Mouse (Mus musculus) forebrain, embryonic 11.5 days (tissue): ENCODE results near the gene Zbtb7b. TPM values are rescaled to one million over a fixed set of nuclear protein-coding genes. Genes with fewer than 3 reads are reported as not detected.

Experiments used
- ATAC-seq: fragments of 200-750 bp; cut with Nextera tagmentation; replicated peaks from 2 replicates; pipeline ENCODE4 v1.8.0; 2017; ENCODE audit warnings: moderate TSS enrichment; ENCODE audit not compliant: low FRiP score
- DNase-seq: peaks from one replicate; pipeline ENCODE4 v3.0.0-alpha.2; 2017; ENCODE audit warnings: low spot score
- H3K27ac ChIP-seq: fragments of 300-500 bp; sonication (generic); 2 replicates; pipeline ENCODE4 v1.5.1; 2014; ENCODE audit warnings: low read depth, low read length
- H3K27me3 ChIP-seq: fragments of 300-500 bp; sonication (generic); 2 replicates; pipeline ENCODE4 v1.6.1; 2014; ENCODE audit warnings: mild to moderate bottlenecking, low read length, mixed read lengths; ENCODE audit not compliant: control insufficient read depth, insufficient read depth
- H3K36me3 ChIP-seq: fragments of 300-500 bp; sonication (generic); 2 replicates; pipeline ENCODE4 v1.6.1; 2014; ENCODE audit warnings: mild to moderate bottlenecking, low read length, moderate library complexity, mixed read lengths; ENCODE audit not compliant: control insufficient read depth, insufficient read depth
- H3K4me1 ChIP-seq: fragments of 300-500 bp; sonication (generic); replicated peaks from 2 replicates; pipeline ENCODE4 v1.6.1; 2014; ENCODE audit warnings: low read length, mixed read lengths; ENCODE audit not compliant: control insufficient read depth, insufficient read depth
- H3K4me2 ChIP-seq: fragments of 300-500 bp; sonication (generic); 2 replicates; pipeline ENCODE4 v1.6.1; 2014; ENCODE audit warnings: low read depth, mild to moderate bottlenecking, low read length, moderate library complexity, mixed read lengths; ENCODE audit not compliant: severe bottlenecking
- H3K4me3 ChIP-seq: fragments of 300-500 bp; sonication (generic); 2 replicates; pipeline ENCODE4 v1.5.1; 2014; ENCODE audit warnings: low read depth, low read length
- H3K9ac ChIP-seq: fragments of 300-500 bp; sonication (generic); 2 replicates; pipeline ENCODE4 v1.6.1; 2014; ENCODE audit warnings: low read length
- H3K9me3 ChIP-seq: fragments of 300-500 bp; sonication (generic); 2 replicates; pipeline ENCODE4 v1.6.1; 2016; ENCODE audit warnings: low read length, mixed read lengths; ENCODE audit not compliant: control insufficient read depth
- WGBS: fragments of 180-500 bp; shearing (Covaris S2); extraction: QIAGEN DNeasy Blood & Tissue Kit; methylation state at CpG from one replicate; pipeline ENCODE4 v1.1.7; 2014; 5-methylcytosine and 5-hydroxymethylcytosine counted together
- polyA plus RNA-seq: library from polyadenylated mRNA; unstranded; fragments of >200 nt; fragmentation: Nextera tagmentation; extraction: Ambion mirVana; gene quantifications from 2 replicates; pipeline ENCODE4 v1.2.1, GENCODE M21; 2014

The Zbtb7b gene
- polyA plus RNA-seq, 1 experiment from 2014 or later, result 1.4 TPM

- 6% methylated on average over 6 of the region's 6 CpGs for WGBS
- Histone ChIP-seq H3K4me2 (peak overlapping the region; percentile 76), H3K27me3 (no peaks in the 10 kb centered on the region)
Measured at GRCm38 (mm10) chr3:89336529-89336928, 58.0 kb downstream of the Zbtb7b start.

DNA sequence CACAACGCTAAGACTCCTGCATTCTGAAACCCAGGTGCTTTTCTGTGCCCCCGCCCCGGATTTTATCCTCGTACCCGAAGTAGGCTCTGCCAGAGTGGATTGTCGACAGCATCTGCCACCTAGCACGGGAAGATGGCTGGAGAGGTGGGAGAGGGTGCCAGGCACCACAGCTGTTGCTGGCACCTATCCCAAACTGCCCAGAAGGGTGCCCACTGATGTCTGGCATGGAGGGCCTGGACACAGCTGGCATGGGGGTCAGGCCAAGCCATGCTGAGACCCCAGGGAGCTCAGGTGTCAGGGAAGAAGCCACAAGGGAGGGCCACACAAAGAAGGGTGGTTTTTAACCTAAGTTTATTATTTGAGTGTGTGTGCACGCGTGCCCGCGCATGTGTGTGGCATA is 61.5 kb downstream of the Zbtb7b start:
- peaks cover 21% of the 10 kb centered on the region for H3K4me1 ChIP-seq
- 0 out of 2 replicates have a peak, but pooled peaks cover 3% of the 10 kb centered on the region for H3K36me3 ChIP-seq
- no peak overlapping the region for H3K9ac ChIP-seq
- H3K4me3 ChIP-seq, result no peak overlapping the region
- no peak overlapping the region for H3K27ac ChIP-seq
- no peak overlapping the region for H3K4me2 ChIP-seq
- ATAC-seq, result no peak
- H3K27me3 ChIP-seq, result no peaks in the 10 kb centered on the region
- WGBS, result 72% methylated on average over 11 of the region's 11 CpGs
- no peaks in the 10 kb centered on the region for H3K9me3 ChIP-seq
- no peak for DNase-seq

More at GRCm38 (mm10) chr3:89336529-89336928, 58.0 kb downstream of the Zbtb7b start:
- Histone ChIP-seq H3K36me3 (0 out of 2 replicates have a peak, but pooled peaks cover 3% of the 10 kb centered on the region), H3K4me1 (peaks cover 25% of the 10 kb centered on the region), H3K9ac (peak overlapping the region; percentile 91), H3K9me3 (no peaks in the 10 kb centered on the region), H3K27ac (peak overlapping the region; percentile 53; the same call in 1 of the 2 replicates), H3K4me3 (peak overlapping the region; percentile 83)
- no peak for ATAC-seq
- DNase-seq, result no peak

DNA sequence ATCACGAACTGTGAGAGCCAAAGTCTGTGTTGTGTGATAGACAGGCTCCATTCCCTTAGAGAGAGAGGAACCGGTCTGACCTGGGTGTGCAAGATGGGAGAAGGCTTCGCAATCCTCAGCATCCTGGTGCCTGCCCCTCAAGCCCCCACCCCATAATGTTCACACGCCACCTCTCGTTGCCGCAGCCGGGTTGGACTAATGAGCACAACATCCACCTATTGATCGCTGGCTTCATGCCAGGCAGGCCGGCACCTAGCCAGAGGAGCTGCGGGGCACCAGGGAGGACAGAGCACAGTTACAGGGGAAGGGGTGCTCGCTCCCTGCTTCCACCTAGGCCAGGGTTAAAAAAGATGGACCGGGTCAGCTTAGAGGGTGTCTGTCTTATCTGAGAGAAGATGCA is 62.1 kb downstream of the Zbtb7b start:
- 0 out of 2 replicates have a peak, but pooled peaks cover 3% of the 10 kb centered on the region for H3K36me3 ChIP-seq
- DNase-seq (no peak), ATAC-seq (peak; percentile 31)
- no peak overlapping the region for H3K4me2 ChIP-seq
- peaks cover 21% of the 10 kb centered on the region for H3K4me1 ChIP-seq
- 44% methylated on average over 12 of the region's 12 CpGs for WGBS
- H3K9ac ChIP-seq, result no peak overlapping the region
- no peaks in the 10 kb centered on the region for H3K27me3 ChIP-seq
- no peak overlapping the region for H3K27ac ChIP-seq
- H3K4me3 ChIP-seq, result no peak overlapping the region
- H3K9me3 ChIP-seq, result no peaks in the 10 kb centered on the region

- Histone ChIP-seq H3K36me3 (0 out of 2 replicates have a peak, but pooled peaks cover 3% of the 10 kb centered on the region), H3K4me1 (peaks cover 21% of the 10 kb centered on the region), H3K9ac (no peak overlapping the region), H3K9me3 (no peaks in the 10 kb centered on the region), H3K27me3 (no peaks in the 10 kb centered on the region), H3K4me3 (no peak overlapping the region), H3K27ac (no peak overlapping the region), H3K4me2 (no peak overlapping the region)
- no peak for ATAC-seq
- DNase-seq, result no peak
- 37% methylated on average over 10 of the region's 10 CpGs for WGBS
Measured at GRCm38 (mm10) chr3:89332013-89332412, 62.6 kb downstream of the Zbtb7b start.

DNA sequence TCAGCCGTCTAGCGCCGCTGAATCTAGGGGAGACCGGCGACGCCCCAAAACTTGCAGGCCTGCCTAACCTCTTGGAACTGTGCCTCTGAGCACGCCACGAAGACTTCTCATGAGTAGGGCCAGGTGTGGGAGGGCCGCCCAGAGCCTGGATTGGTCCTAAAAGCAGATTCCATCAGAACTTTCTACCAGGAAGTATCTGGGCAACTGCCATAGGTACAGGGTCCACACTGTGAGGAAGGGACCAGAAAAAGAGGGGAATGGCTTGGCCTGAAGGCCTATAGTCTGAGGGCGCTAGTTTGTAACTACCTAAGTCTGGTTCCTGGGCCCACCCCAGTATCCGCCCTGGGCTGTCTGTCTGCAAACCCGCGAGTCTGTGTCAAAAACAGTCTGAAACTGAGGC is 63.0 kb downstream of the Zbtb7b start:
- Histone ChIP-seq H3K9me3 (no peaks in the 10 kb centered on the region), H3K9ac (no peak overlapping the region), H3K36me3 (0 out of 2 replicates have a peak, but pooled peaks cover 3% of the 10 kb centered on the region), H3K27ac (no peak overlapping the region), H3K4me3 (no peak overlapping the region), H3K4me2 (no peak overlapping the region), H3K4me1 (peaks cover 17% of the 10 kb centered on the region), H3K27me3 (no peaks in the 10 kb centered on the region)
- ATAC-seq (no peak), DNase-seq (no peak)
- WGBS, result 74% methylated on average over 13 of the region's 13 CpGs

- H3K9ac ChIP-seq, result no peak overlapping the region
- peaks cover 11% of the 10 kb centered on the region for H3K4me1 ChIP-seq
- no peak overlapping the region for H3K4me2 ChIP-seq
- no peak overlapping the region for H3K4me3 ChIP-seq
- WGBS, result 17% methylated on average over 10 of the region's 10 CpGs
- ATAC-seq, result no peak; the same call in 1 of the 2 replicates
- no peak overlapping the region for H3K27ac ChIP-seq
- no peaks in the 10 kb centered on the region for H3K27me3 ChIP-seq
- 0 out of 2 replicates have a peak, but pooled peaks cover 3% of the 10 kb centered on the region for H3K36me3 ChIP-seq
- H3K9me3 ChIP-seq, result no peaks in the 10 kb centered on the region
- no peak for DNase-seq
Measured at GRCm38 (mm10) chr3:89330948-89331347, 63.6 kb downstream of the Zbtb7b start.

- ATAC-seq (no peak), DNase-seq (no peak)
- H3K4me2 ChIP-seq, result no peak overlapping the region
- H3K4me3 ChIP-seq, result no peak overlapping the region
- H3K9ac ChIP-seq, result no peak overlapping the region
- no peaks in the 10 kb centered on the region for H3K9me3 ChIP-seq
- WGBS, result 52% methylated on average over 3 of the region's 3 CpGs
- 0 out of 2 replicates have a peak, but pooled peaks cover 3% of the 10 kb centered on the region for H3K36me3 ChIP-seq
- peaks cover 10% of the 10 kb centered on the region for H3K4me1 ChIP-seq
- no peaks in the 10 kb centered on the region for H3K27me3 ChIP-seq
- H3K27ac ChIP-seq, result no peak overlapping the region
Measured at GRCm38 (mm10) chr3:89330346-89330745, 64.2 kb downstream of the Zbtb7b start.

- ATAC-seq (no peak), DNase-seq (no peak)
- Histone ChIP-seq H3K4me3 (no peak overlapping the region), H3K9me3 (no peaks in the 10 kb centered on the region), H3K4me1 (peaks cover 10% of the 10 kb centered on the region), H3K27me3 (no peaks in the 10 kb centered on the region), H3K9ac (no peak overlapping the region), H3K36me3 (no peaks in the 10 kb centered on the region), H3K27ac (no peak overlapping the region), H3K4me2 (no peak overlapping the region)
- WGBS, result 11% methylated on average over 4 of the region's 4 CpGs
Measured at GRCm38 (mm10) chr3:89328623-89329022, 66.0 kb downstream of the Zbtb7b start.
